Mouse (Mus musculus): ENCODE data around the gene Gna12.

The Gna12 gene

DNA sequence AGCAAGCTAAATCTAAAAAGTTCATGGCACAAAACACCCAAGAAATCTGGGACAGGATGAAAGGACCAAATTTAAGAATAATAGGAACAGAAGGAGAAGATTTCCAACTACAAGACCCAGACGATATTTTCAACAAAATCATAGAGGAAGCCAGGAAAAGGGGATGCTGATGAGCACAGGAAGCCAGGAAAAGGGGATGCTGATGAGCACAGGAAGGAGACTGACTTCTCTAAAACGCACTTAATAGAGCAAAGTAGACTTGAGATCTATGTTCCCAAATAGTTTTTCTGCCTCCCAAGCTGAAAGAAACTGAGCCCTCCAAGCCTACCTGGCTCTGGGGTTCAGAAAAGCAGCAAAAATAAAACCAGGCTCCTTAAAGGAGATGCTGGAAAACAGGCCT, 2.8 kb downstream of the Gna12 start:
- no peak for DNase-seq (ENCODE audit: low spot score)

- no peak for DNase-seq (ENCODE audit: low spot score)
These were observed 3.4 kb downstream of the Gna12 start for GRCm38 (mm10) chr5:140826796-140827195.

DNA sequence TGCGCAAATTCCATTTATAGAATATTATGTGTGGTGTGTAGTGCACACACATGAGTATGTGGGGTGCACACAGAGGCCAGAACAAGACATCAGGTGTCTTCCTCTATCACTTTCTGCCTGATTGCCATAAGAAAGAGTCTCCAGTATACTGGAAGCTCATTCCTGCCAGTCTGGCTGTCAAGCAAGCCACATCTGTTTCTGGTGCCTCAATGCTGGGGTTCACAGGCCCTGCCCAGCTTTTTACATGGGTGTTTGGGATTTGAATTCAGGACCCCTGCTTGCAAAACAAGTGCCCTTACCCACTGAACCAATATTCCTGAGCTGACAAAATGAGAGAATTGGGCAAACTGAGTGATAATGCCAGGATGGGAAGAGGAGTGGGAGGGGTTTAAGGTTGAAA, 4.1 kb downstream of the Gna12 start:
- DNase-seq (ENCODE audit: low spot score), result no peak

DNA sequence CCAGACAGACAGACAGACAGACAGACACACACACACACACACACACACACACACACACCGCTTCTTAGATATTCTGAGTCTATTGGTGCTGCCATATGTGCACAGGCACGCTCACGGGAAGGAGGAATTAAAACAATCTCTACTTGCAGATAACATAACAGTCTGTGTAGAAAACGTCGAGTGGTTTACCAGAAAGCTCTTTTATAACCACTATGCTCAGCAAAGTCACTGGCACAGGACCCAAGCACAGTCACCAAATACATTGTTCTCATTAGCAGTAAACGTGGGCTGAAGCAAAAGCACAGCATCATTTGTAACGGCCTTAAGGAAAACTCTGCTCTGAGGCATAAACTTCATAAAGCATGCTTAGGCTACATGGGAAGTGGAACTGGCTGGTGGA, 6.1 kb downstream of the Gna12 start:
- DNase-seq (ENCODE audit: low spot score), result no peak

DNA sequence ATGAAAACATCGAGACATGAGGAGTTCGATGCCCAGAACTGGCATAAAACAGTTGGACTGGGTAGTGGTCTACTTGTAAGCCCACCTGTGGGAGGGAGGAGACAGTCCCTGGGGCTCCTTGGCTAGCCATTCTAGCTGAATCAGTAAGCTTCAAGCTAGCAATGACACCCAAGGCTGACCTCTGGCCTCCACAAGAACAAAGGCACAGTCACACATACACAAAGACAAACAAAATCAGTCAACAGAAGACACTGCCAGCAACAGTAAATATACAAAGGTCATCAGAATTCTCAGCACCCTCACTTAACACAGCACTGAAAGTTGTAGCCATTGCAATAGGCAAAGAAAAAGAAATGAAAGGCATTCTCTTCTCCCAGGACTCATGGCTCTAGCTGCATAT, 6.8 kb downstream of the Gna12 start:
- no peak for DNase-seq (ENCODE audit: low spot score)

DNA sequence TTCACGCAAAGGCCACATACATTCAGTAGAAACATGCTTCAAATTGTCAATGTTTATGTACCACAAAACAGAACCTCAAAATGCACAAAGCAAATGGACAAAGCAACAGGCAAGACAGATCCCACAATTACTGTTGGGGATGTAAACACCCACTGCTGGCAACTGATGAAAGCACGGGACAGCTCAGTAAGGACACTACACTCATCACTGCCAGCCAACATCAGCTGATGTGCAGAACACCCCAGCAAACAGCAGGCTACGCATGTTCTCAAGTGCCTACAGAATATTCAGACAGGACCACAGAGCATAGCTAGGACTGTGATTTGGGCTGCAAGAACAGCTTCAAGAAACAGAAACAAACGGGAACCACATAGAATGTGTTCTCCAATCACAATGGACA, 8.3 kb downstream of the Gna12 start:
- DNase-seq (ENCODE audit: low spot score), result no peak

DNA sequence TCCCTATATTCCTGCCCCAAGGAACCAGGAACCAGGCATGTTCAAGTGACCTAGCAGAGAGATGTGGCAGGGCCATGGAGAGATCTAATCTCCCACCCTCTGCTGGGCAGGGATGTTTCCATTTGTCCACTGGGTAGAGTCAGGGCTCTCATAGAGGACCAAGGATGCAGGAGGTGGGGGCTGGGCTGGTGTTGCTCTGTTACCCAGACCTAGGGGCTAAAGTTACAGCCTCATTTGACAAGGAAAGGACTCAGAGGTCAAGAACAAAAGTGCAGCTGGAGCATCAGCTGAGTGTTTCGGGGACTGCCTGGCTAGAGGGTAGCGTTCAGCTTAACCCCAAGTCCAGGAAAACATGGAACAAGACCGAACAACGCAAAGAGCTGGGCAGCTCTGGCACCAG, 9.7 kb downstream of the Gna12 start:
- no peak for DNase-seq (ENCODE audit: low spot score)

GRCm38 (mm10) chr5:140819594-140819993, 10.6 kb downstream of the Gna12 start:
- no peak for DNase-seq (ENCODE audit: low spot score)

GRCm38 (mm10) chr5:140818482-140819076, 11.7 kb downstream of the Gna12 start:
- no peak for DNase-seq (ENCODE audit: low spot score)

- no peak for DNase-seq (ENCODE audit: low spot score)
These were observed 13.2 kb downstream of the Gna12 start for GRCm38 (mm10) chr5:140816950-140817568.

GRCm38 (mm10) chr5:140816008-140816407, 14.2 kb downstream of the Gna12 start:
- no peak for DNase-seq (ENCODE audit: low spot score)

DNA sequence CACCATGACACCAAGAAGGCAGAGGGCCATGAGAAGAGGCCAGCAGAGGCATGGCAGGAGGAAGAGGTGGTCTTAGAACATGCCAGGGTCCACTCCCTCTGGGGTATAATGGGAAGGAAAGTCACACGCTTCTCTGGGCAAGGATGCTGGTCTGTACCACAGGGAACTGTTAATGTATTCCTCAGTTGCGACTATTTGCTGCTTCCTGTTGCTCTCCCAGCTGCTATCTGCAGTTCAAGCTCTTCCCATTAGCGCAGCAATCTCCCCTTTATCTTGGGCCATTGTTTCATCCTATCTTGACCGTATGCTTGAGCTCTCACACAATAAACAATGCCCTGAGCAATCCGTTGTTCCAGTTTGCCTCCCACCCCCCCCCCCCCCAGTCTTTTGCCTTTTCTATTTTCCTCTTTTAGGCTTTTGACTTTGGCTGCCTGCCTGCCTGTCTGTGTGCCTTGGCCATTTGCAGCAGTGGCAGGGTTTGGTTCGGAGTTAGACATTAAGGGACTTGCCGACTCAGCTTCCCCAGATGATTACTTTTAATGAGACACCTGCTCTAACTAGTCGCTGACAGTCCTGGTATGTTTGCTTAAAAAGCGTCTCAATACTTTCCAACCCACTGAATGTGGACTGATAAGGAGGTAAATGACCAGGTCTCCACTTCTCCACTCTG, 15.0 kb downstream of the Gna12 start:
- DNase-seq (ENCODE audit: low spot score), result no peak

GRCm38 (mm10) chr5:140814403-140814802, 15.8 kb downstream of the Gna12 start:
- no peak for DNase-seq (ENCODE audit: low spot score)

- DNase-seq (ENCODE audit: low spot score), result no peak
These were observed 17.5 kb downstream of the Gna12 start for GRCm38 (mm10) chr5:140812699-140813098.

- no peak for DNase-seq (ENCODE audit: low spot score)
These were observed 18.2 kb downstream of the Gna12 start for GRCm38 (mm10) chr5:140812063-140812462.

- no peak for DNase-seq (ENCODE audit: low spot score)
These were observed 18.8 kb downstream of the Gna12 start for GRCm38 (mm10) chr5:140811390-140811789.

DNA sequence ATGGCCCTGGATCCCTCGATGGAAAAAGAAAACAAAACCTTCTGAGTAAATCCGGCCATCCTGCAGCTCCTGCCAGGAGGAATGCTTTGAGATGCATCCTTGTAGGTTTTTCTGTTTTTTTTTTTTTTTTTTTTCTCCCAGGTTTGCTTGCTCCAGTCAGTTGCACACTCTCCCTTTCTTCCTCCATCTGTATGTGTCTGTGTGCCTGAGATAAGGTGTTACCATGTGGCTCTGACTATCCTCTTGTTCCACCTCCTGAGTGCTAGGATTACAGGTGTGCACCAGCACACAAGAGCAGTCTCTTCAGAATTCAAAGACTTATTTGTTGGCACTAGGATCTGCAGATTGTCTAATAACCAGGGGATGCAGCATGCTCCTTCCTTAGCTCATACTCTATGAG, 23.3 kb downstream of the Gna12 start:
- DNase-seq (ENCODE audit: low spot score), result no peak

GRCm38 (mm10) chr5:140806252-140806651, 24.0 kb downstream of the Gna12 start:
- no peak for DNase-seq (ENCODE audit: low spot score)

DNA sequence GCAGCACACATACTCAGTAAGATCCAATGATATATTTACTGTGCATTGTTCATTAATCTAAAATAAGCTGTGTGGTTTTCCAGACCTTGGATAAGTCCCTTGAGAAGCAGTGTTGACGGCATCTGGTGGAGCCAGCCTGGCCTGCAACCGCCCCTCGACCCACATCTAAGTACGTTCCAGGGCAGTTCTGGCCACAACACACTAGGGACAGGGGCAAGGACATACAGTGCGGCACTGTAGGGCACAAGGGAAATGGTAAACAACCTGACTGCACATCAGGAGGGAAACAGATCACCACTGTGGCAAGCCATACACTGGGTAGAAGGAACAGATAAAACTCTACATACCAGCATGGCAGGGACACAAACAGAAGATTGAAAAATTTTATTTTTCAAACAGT, 28.4 kb downstream of the Gna12 start:
- no peak for DNase-seq (ENCODE audit: low spot score)

DNA sequence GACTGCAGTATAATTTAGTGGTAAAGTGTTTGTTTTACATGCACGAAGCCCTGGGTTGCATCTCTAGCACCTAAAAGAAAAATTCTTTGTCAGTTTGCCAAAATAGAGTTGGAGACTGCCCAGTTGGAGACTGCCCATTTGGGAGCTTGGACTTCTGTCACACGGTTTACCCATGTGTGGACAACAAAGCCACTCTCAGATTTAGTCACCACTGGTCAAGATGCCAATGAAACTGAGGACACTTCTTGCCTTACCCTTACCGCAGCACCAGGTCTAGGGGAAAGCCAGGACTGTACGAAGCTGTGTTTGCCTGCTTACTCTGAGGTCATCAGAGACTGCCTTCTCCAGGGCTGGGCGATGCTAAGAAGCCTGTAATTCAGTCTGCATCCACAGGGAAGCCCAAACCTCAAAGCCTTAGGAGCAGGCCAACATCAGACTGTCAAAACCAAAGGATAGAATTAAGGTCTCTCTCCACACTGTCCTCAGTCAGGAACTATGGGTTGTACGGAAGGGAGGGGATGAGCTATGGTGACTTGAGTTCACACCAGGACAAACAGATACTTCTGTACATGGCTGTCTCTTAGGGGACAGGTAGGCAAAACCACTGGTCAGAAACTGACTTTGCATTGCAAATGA, 29.8 kb downstream of the Gna12 start:
- DNase-seq (ENCODE audit: low spot score), result no peak

DNA sequence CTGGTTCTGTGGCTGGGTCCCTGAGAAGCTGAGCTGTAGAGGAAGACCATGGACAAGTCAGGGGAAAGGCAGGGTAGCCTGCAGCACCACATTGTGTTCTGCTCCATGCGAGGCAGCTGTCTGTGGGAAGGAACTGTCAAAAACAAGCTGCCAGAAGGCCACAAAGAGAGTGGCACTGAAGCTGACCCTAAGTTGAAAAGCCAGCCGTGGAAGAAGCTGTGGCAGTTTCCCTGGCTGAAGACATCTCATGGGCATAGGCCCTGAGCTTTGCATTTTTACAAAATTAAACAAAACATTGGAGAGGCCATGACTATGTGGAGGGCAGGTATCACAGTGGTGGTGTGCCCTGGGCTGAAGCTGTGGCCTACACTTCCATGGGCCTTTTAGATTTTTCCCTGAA, 31.0 kb downstream of the Gna12 start:
- DNase-seq (ENCODE audit: low spot score), result no peak

DNA sequence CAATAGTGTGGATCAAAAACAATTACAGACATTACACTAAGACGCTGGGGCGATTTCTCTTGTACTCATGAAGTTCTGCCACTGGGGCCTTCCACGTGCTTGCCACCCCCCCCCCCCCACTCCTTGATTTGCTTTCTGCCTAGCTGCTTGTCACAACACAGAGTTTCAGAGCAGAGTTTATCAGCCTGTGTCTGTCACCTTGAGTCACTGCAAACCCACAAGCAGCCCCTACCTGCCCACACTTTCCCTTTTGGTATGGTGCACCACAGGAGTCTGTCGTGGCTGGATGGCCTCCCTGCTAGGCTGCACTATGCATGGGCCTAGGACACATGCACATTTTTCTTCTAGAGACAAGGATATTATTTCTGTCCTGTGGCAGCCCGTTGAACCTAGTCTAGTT, 31.5 kb downstream of the Gna12 start:
- no peak for DNase-seq (ENCODE audit: low spot score)

DNA sequence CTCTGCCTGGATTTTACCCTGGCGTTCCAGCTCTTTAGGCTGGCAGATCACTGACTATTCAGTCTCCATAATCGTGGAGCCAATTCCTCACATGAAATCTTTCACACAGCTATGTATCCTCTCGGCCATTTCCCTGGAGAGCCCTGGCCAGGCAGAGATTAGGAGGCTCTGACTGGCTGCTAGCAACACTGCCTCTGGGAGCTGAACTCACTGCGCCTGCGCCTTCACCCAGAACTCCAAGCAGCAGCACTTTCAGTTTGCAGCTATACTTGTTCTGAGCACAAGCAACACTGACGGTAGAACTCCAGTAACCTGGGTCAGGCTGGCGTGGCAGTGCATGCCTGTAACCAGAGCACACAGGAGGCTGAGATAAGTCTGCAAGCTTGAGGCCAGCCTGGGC, 32.1 kb downstream of the Gna12 start:
- DNase-seq (ENCODE audit: low spot score), result no peak

Measured in left cerebral cortex, adult 11 months (tissue).